Mouse (Mus musculus) neural tube, postnatal 0 days (tissue): ENCODE results near the gene Jmjd1c. TPM values are rescaled to one million over a fixed set of nuclear protein-coding genes. Genes with fewer than 3 reads are reported as not detected.

Experiments used
- polyA plus RNA-seq: library from polyadenylated mRNA; unstranded; fragments of >200 nt; fragmentation: Nextera tagmentation; extraction: Ambion mirVana; gene quantifications from 2 replicates; pipeline ENCODE4 v1.2.1, GENCODE M21; 2015

Jmjd1c gene
- polyA plus RNA-seq: 47.4 and 48.0 TPM in 2 replicates

DNA sequence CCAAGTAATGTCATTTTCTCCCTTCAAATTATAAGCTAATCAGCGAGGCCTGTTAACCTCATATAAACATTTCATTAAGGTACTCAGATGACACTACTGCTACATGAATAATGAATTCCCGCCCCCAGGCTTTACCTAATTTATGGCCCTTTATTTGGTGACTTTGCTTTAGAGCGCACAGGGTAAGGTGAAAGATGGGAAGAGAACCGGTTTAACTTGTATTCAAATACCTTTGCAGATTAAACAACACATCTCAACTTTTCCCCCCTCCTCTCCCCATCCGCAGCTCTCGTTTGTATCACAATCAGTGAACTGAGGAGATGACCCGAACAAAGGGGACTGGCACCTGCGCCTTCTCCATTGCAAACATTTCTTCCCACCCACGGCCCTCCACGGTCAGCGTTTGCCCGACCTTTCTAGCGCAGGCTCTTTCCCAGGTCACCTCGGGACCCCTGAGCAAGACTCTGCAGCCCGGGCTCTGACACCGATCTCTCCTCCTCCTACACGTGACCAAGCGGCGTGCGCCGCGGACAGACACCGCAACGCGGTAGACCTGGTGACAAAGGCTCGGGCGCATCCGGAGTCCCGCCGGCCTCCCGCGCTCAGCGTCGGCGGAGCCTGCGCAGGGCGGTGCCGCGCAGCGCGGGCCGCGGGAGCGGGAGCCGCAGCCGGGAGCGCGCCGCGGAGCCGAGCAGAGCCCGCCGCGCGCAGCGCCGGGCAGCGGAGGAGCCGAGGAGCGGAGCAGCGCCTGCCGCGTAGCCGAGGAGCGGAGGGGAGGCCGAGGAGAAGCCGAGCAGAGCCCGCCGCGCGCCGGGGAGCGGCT lies at the start of gene Jmjd1c:
TSS of gene Jmjd1c (plus strand) at position 328 of the 823 bp plus-strand sequence.

DNA sequence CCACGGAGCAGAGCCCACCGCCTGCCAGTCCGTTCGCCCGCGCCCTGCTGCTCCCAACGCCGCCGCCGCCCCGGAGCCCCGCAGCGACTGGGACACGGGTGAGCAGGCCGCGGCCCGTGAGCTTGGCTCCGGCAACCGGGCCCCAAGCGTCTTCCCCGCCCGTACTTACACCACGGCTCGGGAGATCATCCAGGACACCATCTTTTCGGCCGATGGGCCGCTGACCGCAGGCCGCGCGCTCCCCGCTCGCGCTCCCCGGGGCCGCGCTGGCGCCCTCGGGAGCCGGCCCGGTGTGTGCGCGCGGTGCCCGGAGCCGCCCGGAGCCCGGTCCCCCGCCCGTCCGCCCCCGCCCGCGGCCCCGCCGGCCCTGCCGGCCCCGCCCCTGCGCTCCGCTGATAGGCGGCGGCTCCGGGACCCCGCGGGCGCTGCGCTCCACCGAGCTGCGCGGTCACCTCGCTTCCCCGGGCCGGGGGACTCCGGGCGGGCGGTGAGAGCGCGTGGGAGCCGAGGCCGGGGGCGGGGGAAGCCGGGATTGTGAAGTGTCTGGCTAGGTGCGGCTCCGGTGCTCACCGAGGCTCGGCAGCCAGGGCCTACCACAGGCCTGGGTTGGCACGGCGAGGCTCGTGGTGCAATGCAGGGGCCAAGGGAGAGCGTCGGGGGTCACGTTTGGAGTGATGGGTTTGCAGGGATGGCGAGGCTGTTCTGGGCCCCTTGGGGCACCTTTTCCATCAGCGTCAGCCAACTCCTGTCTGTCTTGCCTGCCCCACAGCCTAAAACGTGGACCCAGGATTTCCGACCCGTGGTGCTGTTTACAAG lies 904 bp downstream of the Jmjd1c start, which contains the start of gene Reep3:
TSS of gene Reep3 (minus strand) at position 325 of the 816 bp plus-strand sequence.

DNA sequence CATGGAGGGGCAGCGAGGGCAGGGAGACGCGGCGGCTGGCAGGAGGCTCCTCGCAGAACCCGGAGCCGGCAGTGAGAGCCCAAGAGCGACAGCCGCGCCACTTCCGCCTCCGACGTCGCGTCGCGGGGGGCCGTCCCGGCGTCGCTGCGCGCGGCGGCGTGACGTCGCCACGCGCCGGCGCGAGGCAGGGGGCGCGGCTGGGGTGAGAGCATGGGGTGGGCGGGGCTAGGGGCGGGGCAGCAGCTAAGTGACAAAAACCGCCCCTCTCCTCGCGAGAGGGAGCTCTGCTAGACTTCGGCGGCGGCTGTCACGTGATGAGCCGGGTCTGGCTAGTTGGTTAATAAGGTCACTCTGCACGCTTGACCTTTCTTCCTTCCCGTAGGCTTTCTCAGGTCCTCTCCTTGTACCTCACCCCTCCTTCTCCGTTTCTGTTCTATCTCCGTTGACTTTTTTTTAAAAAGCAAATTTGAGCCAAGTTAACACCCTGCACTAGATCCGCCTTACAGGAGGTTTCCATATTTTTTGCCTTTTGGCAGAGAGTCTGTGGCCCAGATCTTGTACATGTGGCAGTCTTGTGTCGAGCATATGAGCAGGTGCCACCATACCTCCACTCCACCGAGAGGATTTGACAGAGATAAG lies 189.4 kb downstream of the Jmjd1c start, which contains the start of gene Nrbf2:
TSS of gene Nrbf2 (minus strand) at position 130 of the 639 bp plus-strand sequence.

Other genes with a start within 250 kb of the Jmjd1c start
- gene Reep3, start 820 bp downstream of the Jmjd1c start, polyA plus RNA-seq: 36.5 and 37.8 TPM in 2 replicates
- gene Nrbf2, start 189.2 kb downstream of the Jmjd1c start, polyA plus RNA-seq: 34.2 and 36.5 TPM in 2 replicates